Mouse (Mus musculus): ENCODE measurements around the gene Zfp369.
"Not testable (repeated sequence)": the region's sequence is repeated elsewhere in the genome, so short reads cannot be mapped to it uniquely, and the experiment has no call there.

Gene Zfp369

GRCm38 (mm10) chr13:65278383-65279341, at the start of gene Zfp369:
Gene Zfp369 (plus strand): TSS chr13:65278814.
- DNase-seq (ENCODE audit: extremely low spot score, low read depth, low spot score), result peak; percentile 50

- no peak for DNase-seq (ENCODE audit: extremely low spot score, low read depth, low spot score)
Measured at GRCm38 (mm10) chr13:65237211-65237610, 41.4 kb upstream of the Zfp369 start.

- DNase-seq (ENCODE audit: extremely low spot score, low read depth, low spot score), result peak; percentile 93
Measured at GRCm38 (mm10) chr13:65240509-65241098, 38.0 kb upstream of the Zfp369 start.

GRCm38 (mm10) chr13:65241099-65241626, 37.5 kb upstream of the Zfp369 start:
- DNase-seq (ENCODE audit: extremely low spot score, low read depth, low spot score), result peak; percentile 57

GRCm38 (mm10) chr13:65241627-65242318, 36.8 kb upstream of the Zfp369 start:
- DNase-seq (ENCODE audit: extremely low spot score, low read depth, low spot score), result no peak

GRCm38 (mm10) chr13:65242319-65242787, 36.3 kb upstream of the Zfp369 start:
- DNase-seq (ENCODE audit: extremely low spot score, low read depth, low spot score), result no peak

GRCm38 (mm10) chr13:65243273-65243672, 35.3 kb upstream of the Zfp369 start:
- DNase-seq (ENCODE audit: extremely low spot score, low read depth, low spot score), result no peak

GRCm38 (mm10) chr13:65258175-65258954, 20.2 kb upstream of the Zfp369 start:
- DNase-seq (ENCODE audit: extremely low spot score, low read depth, low spot score), result no peak

GRCm38 (mm10) chr13:65259239-65259638, 19.4 kb upstream of the Zfp369 start, which contains the start of gene Gm10775:
Gene Gm10775 (plus strand): TSS chr13:65259539.
- no peak for DNase-seq (ENCODE audit: extremely low spot score, low read depth, low spot score)

- no peak for DNase-seq (ENCODE audit: extremely low spot score, low read depth, low spot score)
Measured at GRCm38 (mm10) chr13:65262086-65262485, 16.5 kb upstream of the Zfp369 start.

GRCm38 (mm10) chr13:65277994-65278382, 626 bp upstream of the Zfp369 start:
- no peak for DNase-seq (ENCODE audit: extremely low spot score, low read depth, low spot score)

GRCm38 (mm10) chr13:65286771-65287170, 8.2 kb downstream of the Zfp369 start:
- no peak for DNase-seq (ENCODE audit: extremely low spot score, low read depth, low spot score)

GRCm38 (mm10) chr13:65296354-65296753, 17.7 kb downstream of the Zfp369 start:
- DNase-seq (ENCODE audit: extremely low spot score, low read depth, low spot score), result no peak

- peak; percentile 35 for DNase-seq (ENCODE audit: extremely low spot score, low read depth, low spot score)
Measured at GRCm38 (mm10) chr13:65310849-65311248, 32.2 kb downstream of the Zfp369 start.

GRCm38 (mm10) chr13:65311311-65311755, 32.7 kb downstream of the Zfp369 start:
- DNase-seq (ENCODE audit: extremely low spot score, low read depth, low spot score), result no peak

GRCm38 (mm10) chr13:65311826-65312225, 33.2 kb downstream of the Zfp369 start:
- no peak for DNase-seq (ENCODE audit: extremely low spot score, low read depth, low spot score)

- not testable (repeated sequence) for DNase-seq (ENCODE audit: extremely low spot score, low read depth, low spot score)
Measured at GRCm38 (mm10) chr13:65348501-65348900, 69.9 kb downstream of the Zfp369 start.

GRCm38 (mm10) chr13:65351768-65352167, 73.2 kb downstream of the Zfp369 start:
- not testable (repeated sequence) for DNase-seq (ENCODE audit: extremely low spot score, low read depth, low spot score)
